Mouse (Mus musculus) adrenal gland, postnatal 10 days (tissue): ENCODE measurements around the gene Pradc1. TPM values are rescaled to one million over a fixed set of nuclear protein-coding genes. Genes with fewer than 3 reads are reported as not detected.
"Not testable (repeated sequence)": the region's sequence is repeated elsewhere in the genome, so short reads cannot be mapped to it uniquely, and the experiment has no call there.

ENCODE experiments used
- DNase-seq: peaks from one replicate; pipeline ENCODE4 v3.0.0; 2021; ENCODE audit warnings: mixed read lengths
- total RNA-seq, 2 experiments: library from RNA; stranded (reverse); gene quantifications; 2 replicates each; pipeline ENCODE4 v1.2.3; 2021

Pradc1 gene
- total RNA-seq, 2 experiments from 2014 or later = 13.2 to 14.4 TPM

DNA sequence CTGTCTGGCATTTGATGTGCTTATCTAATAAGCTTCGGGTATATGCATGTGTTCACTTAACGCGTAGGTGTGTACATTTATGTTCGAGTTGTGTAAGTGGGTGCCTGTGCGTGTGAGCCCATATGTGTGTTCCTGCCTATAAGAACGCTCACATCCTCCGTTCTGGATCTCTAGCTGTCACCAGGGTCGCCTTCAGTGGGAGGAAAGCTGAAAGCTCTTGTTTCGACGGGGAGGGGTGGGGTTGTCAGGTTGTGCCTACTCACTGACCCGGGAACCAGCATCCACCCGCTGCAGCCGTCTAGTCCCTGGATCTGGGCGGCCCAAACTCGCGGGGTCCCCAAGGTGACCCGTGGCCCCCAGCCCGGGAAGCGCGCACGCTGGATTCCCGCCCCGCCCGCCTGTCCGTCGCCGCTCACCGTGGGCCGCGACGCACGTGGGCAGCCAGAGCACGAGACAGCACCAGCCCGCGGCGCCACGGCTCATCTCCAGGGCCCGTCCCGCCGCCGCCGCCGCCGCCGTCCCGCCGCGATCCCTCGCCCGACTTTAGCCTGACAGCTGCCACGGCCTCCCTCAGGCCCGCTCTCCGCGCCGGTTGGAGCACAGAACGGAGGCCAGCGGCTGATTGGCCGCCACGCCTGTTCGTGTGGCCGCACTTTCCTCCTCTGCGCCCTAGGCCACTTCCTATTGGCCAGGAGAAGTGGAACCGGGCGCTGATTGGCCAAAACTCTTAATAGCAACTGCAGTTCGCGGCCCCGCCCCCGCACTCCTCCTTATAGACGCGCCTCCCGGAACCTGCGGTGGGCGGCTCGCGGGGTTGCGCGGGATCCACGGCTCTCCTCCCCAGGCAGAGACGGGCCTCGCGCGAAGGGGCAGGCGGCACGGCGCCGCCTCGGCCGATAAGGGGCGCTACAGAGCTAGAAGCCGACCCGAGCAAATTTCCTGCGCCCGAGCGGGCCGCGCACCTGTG is 790 bp downstream of the Pradc1 start, which contains the start of gene Cct7:
Cct7 (plus strand) TSS at position 818 of the 967 bp plus-strand sequence.
- peak; percentile 99 for DNase-seq

- DNase-seq = not testable (repeated sequence)
These were observed 1.6 kb downstream of the Pradc1 start for GRCm38 (mm10) chr6:85450140-85450539.

DNA sequence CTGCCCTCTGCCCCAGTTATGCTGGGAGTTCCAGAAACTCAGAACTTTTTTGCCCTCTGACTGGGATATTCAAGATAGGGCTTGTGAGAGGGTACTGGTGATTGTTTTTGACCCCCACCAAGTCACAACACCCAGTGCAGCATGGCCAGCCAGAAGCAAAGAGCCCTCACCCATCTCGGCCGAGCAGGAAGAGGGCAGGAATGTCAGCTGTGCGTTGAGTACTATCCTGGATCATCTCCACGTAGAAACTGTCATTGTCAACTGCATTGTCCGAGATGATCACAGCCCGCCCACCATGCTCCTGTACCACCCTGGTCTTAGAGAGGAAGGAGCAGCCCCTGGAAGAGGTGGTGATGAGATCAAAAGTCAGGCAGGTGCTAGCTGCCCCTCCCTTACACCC is 4.4 kb downstream of the Pradc1 start:
- no peak for DNase-seq

DNA sequence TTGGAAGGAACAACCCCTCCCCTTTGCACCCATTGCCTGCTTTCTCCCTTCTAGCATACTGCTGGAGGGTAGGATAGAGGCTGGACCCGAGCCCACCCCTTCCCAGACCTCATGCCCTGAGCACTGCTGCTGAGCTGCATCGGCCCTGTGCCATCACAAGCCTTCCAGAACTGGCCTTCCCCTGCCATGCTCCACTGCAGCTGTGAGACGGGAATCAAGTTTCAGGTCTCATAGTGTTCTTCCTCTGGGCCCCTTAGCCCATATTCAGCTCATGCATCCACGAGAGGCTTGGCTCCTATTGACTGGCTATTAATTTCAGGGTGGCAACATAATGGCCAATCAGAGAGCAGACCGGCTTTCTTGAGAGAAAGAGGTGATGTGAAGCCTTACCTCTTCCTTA is 6.5 kb downstream of the Pradc1 start:
- no peak for DNase-seq

- no peak for DNase-seq
These were observed 7.4 kb downstream of the Pradc1 start for GRCm38 (mm10) chr6:85444266-85444965.

DNA sequence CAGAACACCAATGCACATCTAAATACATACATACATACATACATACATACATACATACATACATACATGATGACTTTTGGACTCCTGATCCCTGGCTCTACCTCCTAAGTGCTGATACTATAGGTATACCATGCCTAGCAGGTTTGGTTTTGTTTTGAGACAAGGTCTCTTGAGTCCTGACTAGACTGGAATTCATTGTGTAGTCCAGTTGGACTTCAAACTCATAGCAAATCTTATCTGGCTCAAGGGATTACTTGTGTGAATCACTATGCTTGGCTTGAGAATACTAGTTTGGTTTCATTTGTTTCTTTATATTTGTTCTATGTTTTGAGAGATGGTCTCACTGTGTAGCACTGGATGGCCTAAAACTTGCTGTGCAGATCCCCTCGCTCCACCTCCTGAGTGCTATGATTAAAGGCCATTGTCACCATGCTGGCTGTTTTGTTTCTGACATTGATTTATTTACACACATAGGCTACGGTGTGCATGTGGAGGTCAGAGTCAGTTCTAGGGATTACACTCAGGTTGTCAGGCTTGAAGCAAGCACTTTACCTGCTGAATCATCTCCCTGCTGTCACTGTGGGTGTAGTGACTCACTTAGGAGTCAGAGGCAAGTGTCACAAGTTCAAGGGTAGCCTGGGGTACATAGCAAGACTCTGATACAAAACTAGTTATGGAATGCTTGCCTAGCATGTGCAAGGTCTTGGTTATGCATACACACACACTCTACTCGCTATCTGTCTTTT is 8.1 kb downstream of the Pradc1 start:
- DNase-seq = peak; percentile 22

DNA sequence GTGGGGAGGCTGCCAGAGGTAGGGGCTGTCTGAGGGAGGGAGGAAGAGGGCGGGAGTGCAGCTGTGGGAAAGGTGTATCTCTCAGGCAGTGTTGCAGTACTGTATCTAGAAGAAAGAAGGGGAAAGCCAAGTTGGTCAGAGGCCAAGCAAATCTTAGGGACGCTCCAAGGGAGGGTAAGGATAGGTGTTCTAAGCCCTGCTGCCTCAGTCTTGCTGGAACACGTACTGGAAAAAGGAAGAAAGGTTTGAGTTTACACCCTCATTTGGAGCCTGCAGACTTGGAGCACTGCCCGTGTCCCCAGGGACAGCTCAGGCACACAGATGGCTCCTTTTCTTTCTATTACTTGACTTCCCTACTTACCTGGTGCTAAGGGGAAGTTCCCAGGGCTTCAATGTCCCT is 10.6 kb downstream of the Pradc1 start:
- DNase-seq = peak; percentile 40

- no peak for DNase-seq
These were observed 15.1 kb downstream of the Pradc1 start for GRCm38 (mm10) chr6:85436631-85437030.

GRCm38 (mm10) chr6:85436204-85436603 is 15.6 kb downstream of the Pradc1 start:
- DNase-seq = no peak

DNA sequence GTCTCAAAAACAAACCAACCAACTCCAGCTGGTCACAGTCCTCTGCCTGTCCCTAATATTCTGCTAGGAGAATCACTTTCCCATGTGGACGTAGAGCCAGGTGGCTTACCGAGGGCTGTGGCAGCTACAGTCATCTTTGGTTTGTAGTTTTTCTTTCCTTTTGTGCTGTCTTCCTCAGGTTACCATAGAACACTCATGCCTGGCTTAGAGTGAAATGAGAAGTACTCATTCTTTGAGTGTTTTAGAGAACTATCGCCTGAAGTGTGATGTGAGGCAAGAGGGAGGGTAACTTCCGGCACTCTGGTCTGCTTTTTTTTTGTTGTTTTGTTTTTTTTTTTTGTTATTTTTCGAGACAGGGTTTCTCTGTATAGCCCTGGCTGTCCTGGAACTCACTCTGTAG is 17.9 kb downstream of the Pradc1 start:
- no peak for DNase-seq

DNA sequence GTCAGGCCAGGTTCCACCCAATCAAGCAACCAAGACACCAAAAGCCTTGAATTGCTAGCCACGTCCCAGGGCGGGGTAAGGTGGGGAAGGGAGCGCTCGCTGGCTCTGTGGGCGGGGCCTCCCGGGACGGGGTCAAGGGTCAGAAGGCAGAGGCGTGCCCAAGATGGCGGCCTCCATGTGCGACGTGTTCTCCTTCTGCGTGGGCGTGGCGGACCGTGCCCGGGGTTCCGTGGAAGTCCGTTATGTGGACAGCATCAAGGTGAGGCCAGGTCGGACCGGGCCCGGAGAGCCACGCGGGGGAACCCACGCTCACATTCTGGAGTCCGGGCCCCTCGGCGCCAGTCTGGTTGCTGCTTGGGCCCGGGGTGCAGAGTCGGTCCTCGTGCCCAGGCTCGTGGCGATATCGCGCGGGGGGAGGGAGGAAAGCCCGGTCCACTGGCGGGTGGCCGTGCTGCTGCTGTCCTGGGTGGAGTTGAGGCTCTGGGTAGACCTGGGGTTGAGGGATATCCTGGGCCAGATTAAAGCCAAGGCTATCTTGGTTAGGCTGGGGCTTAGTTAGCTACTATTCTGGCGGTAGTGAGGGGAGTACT is 19.8 kb downstream of the Pradc1 start, which contains the start of gene Smyd5:
Smyd5 (plus strand) TSS at position 148 of the 590 bp plus-strand sequence.
- peak; percentile 95 for DNase-seq

DNA sequence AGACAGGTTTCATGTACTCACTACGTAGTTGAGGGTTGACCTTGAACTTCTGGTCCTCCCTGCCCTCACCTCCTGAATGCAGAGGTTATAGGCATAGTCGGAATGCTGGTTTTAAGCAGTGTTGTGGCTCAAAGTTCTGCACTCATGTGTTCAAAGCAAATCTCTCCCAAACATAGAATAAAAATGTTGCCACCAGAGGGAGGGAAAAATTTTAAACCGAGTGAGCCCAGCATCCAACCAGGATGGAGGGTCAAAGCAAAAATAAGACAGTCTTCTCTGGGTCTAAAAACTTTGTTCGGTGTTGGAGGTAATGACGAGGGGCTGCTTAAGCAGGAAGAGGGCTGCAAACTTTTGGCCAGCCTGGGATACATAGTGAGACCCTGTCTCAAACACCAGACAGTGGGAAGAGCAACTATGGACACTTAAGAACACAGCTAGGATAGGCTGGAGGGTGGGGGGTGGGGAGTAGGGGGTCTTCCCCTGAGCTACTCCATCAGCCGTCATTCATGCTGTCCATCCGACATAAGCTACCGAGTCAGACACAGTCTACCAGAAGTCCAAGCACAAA is 20.4 kb downstream of the Pradc1 start:
- DNase-seq = no peak

DNA sequence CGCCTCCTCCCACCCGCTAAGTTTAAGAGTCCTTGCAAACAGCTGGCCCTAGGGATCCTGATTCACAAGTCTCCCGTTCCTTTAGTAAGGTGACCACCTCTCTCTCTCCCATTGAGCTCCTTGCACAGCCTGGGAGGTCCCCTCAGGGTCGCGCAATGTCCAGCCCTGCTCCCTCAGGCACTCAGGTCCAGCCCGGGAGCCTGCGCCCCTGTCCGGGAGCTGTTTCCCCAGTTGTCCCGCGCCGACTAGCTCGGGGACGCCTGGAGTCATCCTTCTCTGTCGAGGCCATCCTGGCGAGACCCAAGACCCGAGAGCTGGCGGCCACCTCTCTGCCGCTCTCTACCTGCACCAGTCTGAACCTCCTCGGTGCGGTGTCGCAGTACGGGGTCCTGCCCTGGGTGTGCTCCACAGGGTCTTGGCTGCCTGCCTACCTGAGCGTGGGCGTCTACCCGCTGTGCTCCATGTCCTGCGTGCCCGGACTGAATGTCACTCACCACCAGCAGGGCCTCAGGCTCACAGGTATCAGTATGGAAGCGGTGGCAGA is 27.9 kb downstream of the Pradc1 start, which contains the start of gene Noto:
Noto (plus strand) TSS at position 51 of the 544 bp plus-strand sequence.
- DNase-seq = no peak

DNA sequence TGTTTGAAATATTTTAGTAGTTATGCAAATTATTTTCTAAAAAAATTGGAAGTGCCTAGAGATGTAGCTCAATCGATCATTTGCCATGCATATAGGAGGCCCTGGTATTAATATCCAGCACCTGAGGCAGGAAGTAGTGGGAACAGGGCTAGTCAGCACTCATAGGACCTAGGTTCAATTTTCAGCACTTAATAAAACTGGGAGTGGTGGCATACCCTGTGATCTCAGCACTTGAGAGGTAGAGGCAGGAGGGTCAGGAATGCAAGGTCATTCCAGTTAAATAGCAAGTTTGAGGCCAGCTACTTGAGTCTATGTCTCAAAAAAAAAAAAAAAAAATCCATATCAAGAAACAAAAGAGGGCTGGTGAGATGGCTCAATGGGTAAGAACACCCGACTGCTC is 32.6 kb downstream of the Pradc1 start:
- no peak for DNase-seq

DNA sequence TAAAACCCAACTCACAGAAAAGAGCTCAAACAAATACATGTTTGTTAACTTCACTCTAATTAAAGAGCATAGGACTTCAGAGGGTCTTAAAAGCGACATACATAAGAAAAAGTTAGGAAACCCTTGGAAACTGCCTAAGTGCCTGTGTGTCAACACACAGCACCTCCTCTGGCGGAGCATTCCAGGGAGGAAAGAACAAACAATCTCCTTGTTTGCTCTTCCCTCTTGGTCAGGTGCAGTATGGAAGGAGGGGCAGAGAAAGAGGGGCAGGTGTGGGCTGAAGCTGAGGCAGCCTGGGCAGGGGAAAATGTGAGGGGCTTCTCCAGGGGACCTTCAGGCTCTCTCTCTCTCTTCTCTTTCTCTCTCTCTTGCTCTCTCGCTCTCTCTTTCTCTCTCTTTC is 35.9 kb downstream of the Pradc1 start:
- no peak for DNase-seq

GRCm38 (mm10) chr6:85410771-85411273 is 40.9 kb downstream of the Pradc1 start:
- DNase-seq = peak; percentile 78

GRCm38 (mm10) chr6:85409003-85409402 is 42.8 kb downstream of the Pradc1 start:
- peak; percentile 25 for DNase-seq

- no peak for DNase-seq
These were observed 48.7 kb downstream of the Pradc1 start for GRCm38 (mm10) chr6:85403039-85403438.

DNA sequence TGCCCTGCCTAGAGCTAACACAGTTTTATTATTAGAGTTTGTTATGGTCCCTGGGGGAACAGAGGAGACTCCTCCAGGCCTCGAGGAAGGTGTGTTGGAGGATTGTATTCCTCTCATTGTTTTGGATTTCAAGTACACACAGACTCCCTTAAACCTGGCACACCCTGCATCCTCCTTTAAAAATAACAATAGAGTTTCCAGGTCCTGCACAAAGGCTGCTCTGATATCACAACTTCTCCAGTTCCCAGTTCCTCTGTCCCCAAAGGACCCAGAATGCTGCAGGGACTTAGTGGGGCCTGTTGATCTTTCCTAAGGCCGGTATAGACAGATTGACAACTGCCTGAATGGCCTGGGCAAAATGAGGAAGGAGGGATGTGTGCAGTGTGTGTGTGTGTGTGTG is 49.2 kb downstream of the Pradc1 start:
- DNase-seq = no peak

- DNase-seq = no peak
These were observed 52.1 kb downstream of the Pradc1 start for GRCm38 (mm10) chr6:85399715-85400114.

- DNase-seq = peak; percentile 69
These were observed 54.6 kb downstream of the Pradc1 start for GRCm38 (mm10) chr6:85397165-85397564.
